Mouse (Mus musculus): ENCODE measurements around the gene Paf1.

DNA sequence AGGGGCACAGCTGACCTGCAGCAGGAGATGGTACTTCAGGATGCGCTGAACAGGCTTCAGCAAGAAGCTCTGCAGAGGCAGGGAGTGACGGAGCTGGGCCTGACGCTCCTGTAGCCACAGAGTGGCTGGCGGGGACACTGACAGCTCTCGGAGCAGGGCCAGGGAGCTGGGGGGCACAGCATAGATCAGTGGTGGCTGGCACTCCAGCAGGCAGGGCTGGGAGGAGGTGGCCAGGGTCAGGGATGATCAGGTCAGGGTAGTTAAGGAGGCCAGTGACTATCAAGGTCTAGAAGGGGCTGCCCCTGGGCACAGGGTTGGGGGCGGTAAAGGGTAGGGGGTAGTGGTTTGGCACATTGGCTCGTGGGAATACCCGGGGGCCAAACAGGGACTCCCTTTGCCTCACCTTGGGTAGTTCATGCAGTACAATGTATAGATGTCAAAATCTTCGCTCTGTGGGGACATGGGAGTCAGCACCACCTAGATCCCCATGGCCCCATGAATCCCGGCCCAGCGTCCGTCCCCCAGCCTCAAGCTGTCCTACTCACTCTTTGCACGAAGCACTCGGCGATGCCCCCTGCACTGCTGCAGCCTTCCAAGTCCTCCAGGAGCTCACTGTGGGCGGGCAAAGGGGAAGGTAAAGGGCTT is 24.4 kb upstream of the Paf1 start:
- no peak for TF ChIP-seq TAL1 (IDR thresholded peaks at IDR 0.05; ENCODE audit: low read length)
- TF ChIP-seq GATA1 (IDR thresholded peaks at IDR 0.05; ENCODE audit: low read length): no peak

Measured in erythroblast, embryonic 14.5 days (primary cell).